Mouse (Mus musculus): ENCODE data around the gene Mov10.

DNA sequence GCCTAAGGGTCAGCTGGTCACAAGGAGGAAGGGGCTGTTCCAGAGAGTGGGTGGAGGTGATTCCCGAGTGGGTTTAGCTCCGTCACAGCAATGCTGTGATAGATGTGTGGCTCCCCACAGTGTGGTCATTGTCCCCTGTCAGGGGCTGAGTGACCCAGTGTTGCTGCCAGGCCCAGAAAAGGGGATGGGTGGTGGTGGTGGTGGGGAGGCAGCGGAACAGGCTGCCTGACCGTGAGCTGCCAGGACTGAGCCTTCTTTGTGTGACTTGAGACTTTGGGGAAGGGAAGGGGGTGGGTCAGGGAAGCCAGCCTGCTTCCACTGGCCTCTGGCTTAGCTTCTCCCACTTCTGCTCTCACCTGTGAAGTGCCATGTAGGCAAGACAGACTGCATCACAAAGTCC lies 27.3 kb downstream of the Mov10 start:
- no peak for TF ChIP-seq CTCF (IDR thresholded peaks at IDR 0.05; ENCODE audit: low read depth)
- no peak for TF ChIP-seq EP300 (optimal IDR thresholded peaks at IDR 0.05)

Data from stomach, postnatal 0 days (tissue).